In the genomic region with DNA sequence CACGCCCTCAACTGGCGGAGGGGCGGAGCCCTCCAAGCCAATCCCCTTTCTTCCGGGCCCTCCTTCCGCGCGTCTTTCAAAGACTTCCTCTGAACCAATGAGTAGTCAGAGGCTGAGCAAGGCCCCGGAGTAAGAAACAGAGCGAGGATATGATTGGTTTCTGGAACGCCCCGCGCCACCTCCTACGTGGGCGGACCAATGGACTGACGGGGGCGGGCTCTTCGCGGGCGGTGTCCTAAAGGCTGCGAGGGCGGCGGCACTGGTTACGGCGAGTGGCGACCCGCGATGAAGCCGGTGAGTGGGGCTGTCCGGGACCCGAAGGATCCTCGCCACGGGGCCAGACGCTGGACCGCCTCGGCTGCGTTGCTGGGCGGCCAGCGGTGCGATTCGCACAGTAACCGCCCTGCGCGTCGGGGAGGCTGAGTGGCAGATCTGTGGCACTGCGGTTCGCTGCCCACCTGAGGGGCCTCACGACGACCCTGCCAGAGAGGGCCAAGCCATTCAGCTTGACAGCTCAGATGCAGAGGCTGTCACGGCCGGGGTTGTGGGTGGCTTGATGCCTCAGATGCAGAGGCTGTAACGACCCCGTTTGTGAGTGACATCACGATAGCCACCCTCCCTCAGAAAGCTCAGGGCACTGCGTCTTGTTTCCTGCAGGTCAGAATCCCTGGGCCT, we compare ENCODE assay signal across 1 mouse cellular context.
TF ChIP-seq lines count a peak whose summit lies in the region.

A gene (plus strand): TSS at position 187 of the 675 bp plus-strand sequence.

TF ChIP-seq in MEL, 35 proteins besides CTCF, POLR2A, EP300 and RAD21 (continued from another document):
- TF ChIP-seq MAFK (IDR thresholded peaks at IDR 0.05; ENCODE audit: borderline replicate concordance, low read depth, low read length) (no peak), CHD1 (IDR thresholded peaks at IDR 0.05; ENCODE audit: low read depth, low read length) (no peak), USF2 (IDR thresholded peaks at IDR 0.05; ENCODE audit: borderline replicate concordance in 1 of 2, insufficient read depth in 1 of 2, low read depth in 1 of 2, low read length in 2 of 2) (no peak), ZC3H11A (IDR thresholded peaks at IDR 0.05; ENCODE audit: low read depth, low read length) (no peak), SIN3A (IDR thresholded peaks at IDR 0.05; ENCODE audit: low read length) (peak; percentile 15), USF1 (IDR thresholded peaks at IDR 0.05; ENCODE audit: low read depth, low read length) (no peak), ELF1 (IDR thresholded peaks at IDR 0.05; ENCODE audit: low read depth, low read length) (peak; percentile 86), ZMIZ1 (IDR thresholded peaks at IDR 0.05; ENCODE audit: low read depth, low read length) (no peak)
